Mouse (Mus musculus): Measurements from ENCODE around the gene Tbx21. TPM values are rescaled to one million over a fixed set of nuclear protein-coding genes. Genes with fewer than 3 reads are reported as not detected.
A peak's percentile ranks its signal among the peaks of the same experiment; 100 is the strongest.

Tbx21 gene
- total RNA-seq, 1 experiment = 0.27 TPM

GRCm38 (mm10) chr11:97082977-97083376, 32.2 kb downstream of the Tbx21 start:
- Histone ChIP-seq H3K4me3 (ENCODE audit: insufficient read depth in 1 of 2, low read depth in 1 of 2, low read length in 2 of 2, poor library complexity in 1 of 2, severe bottlenecking in 1 of 2) (no peak overlapping the region), H3K36me3 (ENCODE audit: control insufficient read depth, insufficient read depth, low read length, poor library complexity, severe bottlenecking) (no peaks in the 10 kb centered on the region), H3K4me1 (ENCODE audit: control insufficient read depth in 2 of 2, insufficient read depth in 2 of 2, low read length in 2 of 2, poor library complexity in 1 of 2) (peaks cover 3 to 10% of the 10 kb centered on the region in 2 experiments; a peak in 3 of 4 replicates), H3K9me3 (ENCODE audit: control insufficient read depth, insufficient read depth, low read depth, low read length) (no peaks in the 10 kb centered on the region), H3K27ac (ENCODE audit: insufficient read depth, low read depth, low read length, poor library complexity, severe bottlenecking) (no peak overlapping the region), H3K9ac (ENCODE audit: insufficient read depth, low read depth, low read length, poor library complexity, severe bottlenecking) (no peak overlapping the region)
- in situ Hi-C loops (cut with MboI; ENCODE audit: low sequenced_read_pairs in 2 of 2, unreplicated experiment in 2 of 2) = no loop called here
- TF ChIP-seq ZC3H11A (IDR thresholded peaks at IDR 0.05; ENCODE audit: borderline replicate concordance, low read depth, low read length) = no peak; the same call in 1 of the 2 replicates
- TF ChIP-seq ZNF384 (IDR thresholded peaks at IDR 0.05; ENCODE audit: low read depth, low read length) = no peak
- no peak for TF ChIP-seq MAFK (IDR thresholded peaks at IDR 0.05; ENCODE audit: insufficient read depth, low read depth, low read length)
- TF ChIP-seq CHD2 (IDR thresholded peaks at IDR 0.05; ENCODE audit: low read depth, low read length) = no peak
- TF ChIP-seq HCFC1 (IDR thresholded peaks at IDR 0.05; ENCODE audit: borderline replicate concordance, insufficient read depth, low read length) = no peak
- peak; percentile 50 for DNase-seq (ENCODE audit: low read depth, low spot score)

- in situ Hi-C loops (cut with MboI; ENCODE audit: low sequenced_read_pairs in 2 of 2, unreplicated experiment in 2 of 2) = no loop called here
- Histone ChIP-seq H3K27ac (ENCODE audit: insufficient read depth, low read depth, low read length, poor library complexity, severe bottlenecking) (no peak overlapping the region), H3K36me3 (ENCODE audit: control insufficient read depth, insufficient read depth, low read length, poor library complexity, severe bottlenecking) (no peaks in the 10 kb centered on the region), H3K9me3 (ENCODE audit: control insufficient read depth, insufficient read depth, low read depth, low read length) (no peaks in the 10 kb centered on the region), H3K9ac (ENCODE audit: insufficient read depth, low read depth, low read length, poor library complexity, severe bottlenecking) (no peak overlapping the region), H3K4me1 (ENCODE audit: control insufficient read depth in 2 of 2, insufficient read depth in 2 of 2, low read length in 2 of 2, poor library complexity in 1 of 2) (peaks cover 3 to 10% of the 10 kb centered on the region in 2 experiments; a peak in 3 of 4 replicates), H3K4me3 (ENCODE audit: insufficient read depth in 1 of 2, low read depth in 1 of 2, low read length in 2 of 2, poor library complexity in 1 of 2, severe bottlenecking in 1 of 2) (no peak overlapping the region)
- TF ChIP-seq MAFK (IDR thresholded peaks at IDR 0.05; ENCODE audit: insufficient read depth, low read depth, low read length) (no peak), ZC3H11A (IDR thresholded peaks at IDR 0.05; ENCODE audit: borderline replicate concordance, low read depth, low read length) (no peak), ZNF384 (IDR thresholded peaks at IDR 0.05; ENCODE audit: low read depth, low read length) (no peak), HCFC1 (IDR thresholded peaks at IDR 0.05; ENCODE audit: borderline replicate concordance, insufficient read depth, low read length) (no peak), CHD2 (IDR thresholded peaks at IDR 0.05; ENCODE audit: low read depth, low read length) (no peak)
- DNase-seq (ENCODE audit: low read depth, low spot score) = no peak
Observed at GRCm38 (mm10) chr11:97080291-97080690, 34.8 kb downstream of the Tbx21 start.

DNA sequence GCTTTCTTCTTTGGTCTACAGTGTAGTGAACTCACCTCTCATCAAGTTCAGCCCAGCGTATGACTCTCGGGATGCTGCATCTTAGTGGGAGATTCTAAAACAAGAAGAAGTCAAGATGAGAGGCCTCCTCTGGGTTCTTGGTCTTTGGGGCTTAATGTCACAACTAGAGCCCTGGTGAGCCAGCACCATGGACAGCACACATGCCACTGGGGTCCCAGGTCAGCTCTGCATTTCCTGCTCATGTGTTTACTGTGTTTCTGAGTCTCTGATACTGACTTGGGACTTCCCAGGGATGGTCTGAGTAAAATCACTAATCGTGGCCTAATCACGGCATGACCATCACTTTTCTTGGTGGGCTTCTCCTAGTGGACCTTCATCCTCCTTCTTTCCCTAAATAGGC, 36.4 kb downstream of the Tbx21 start:
- H3K36me3 ChIP-seq (ENCODE audit: control insufficient read depth, insufficient read depth, low read length, poor library complexity, severe bottlenecking) = no peaks in the 10 kb centered on the region
- in situ Hi-C loops (cut with MboI; ENCODE audit: low sequenced_read_pairs in 2 of 2, unreplicated experiment in 2 of 2) = no loop called here
- H3K4me1 ChIP-seq (ENCODE audit: control insufficient read depth in 2 of 2, insufficient read depth in 2 of 2, low read length in 2 of 2, poor library complexity in 1 of 2) = peaks cover 0 to 2% of the 10 kb centered on the region in 2 experiments; a peak in 1 of 4 replicates
- DNase-seq (ENCODE audit: low read depth, low spot score) = peak; percentile 60
- no peak overlapping the region for H3K27ac ChIP-seq (ENCODE audit: insufficient read depth, low read depth, low read length, poor library complexity, severe bottlenecking)
- no peak for TF ChIP-seq ZNF384 (IDR thresholded peaks at IDR 0.05; ENCODE audit: low read depth, low read length)
- TF ChIP-seq MAFK (IDR thresholded peaks at IDR 0.05; ENCODE audit: insufficient read depth, low read depth, low read length) = no peak
- TF ChIP-seq ZC3H11A (IDR thresholded peaks at IDR 0.05; ENCODE audit: borderline replicate concordance, low read depth, low read length) = no peak
- TF ChIP-seq HCFC1 (IDR thresholded peaks at IDR 0.05; ENCODE audit: borderline replicate concordance, insufficient read depth, low read length) = no peak
- no peak for TF ChIP-seq CHD2 (IDR thresholded peaks at IDR 0.05; ENCODE audit: low read depth, low read length)
- no peak overlapping the region for H3K4me3 ChIP-seq (ENCODE audit: insufficient read depth in 1 of 2, low read depth in 1 of 2, low read length in 2 of 2, poor library complexity in 1 of 2, severe bottlenecking in 1 of 2)
- no peaks in the 10 kb centered on the region for H3K9me3 ChIP-seq (ENCODE audit: control insufficient read depth, insufficient read depth, low read depth, low read length)
- no peak overlapping the region for H3K9ac ChIP-seq (ENCODE audit: insufficient read depth, low read depth, low read length, poor library complexity, severe bottlenecking)

DNA sequence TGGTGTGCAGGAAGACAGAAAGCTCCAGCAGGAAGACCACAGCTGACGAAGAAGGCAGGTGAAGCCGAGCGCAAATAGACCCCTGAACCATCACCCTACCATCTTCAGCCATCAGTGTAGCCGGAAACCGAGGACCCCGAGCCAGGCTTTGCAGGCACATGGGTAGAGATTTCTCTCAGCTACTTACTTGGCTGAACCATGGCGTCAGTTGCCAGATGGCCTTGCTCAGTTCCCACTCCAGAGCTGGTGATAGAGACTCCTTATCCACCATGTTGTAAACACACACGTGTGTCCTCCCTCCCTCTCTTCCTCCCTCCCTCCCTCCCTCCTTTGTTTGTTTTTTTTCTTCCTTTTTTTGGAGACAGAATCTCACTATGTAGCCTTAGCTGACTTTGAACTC, 40.9 kb downstream of the Tbx21 start:
- DNase-seq (ENCODE audit: low read depth, low spot score) = no peak
- Histone ChIP-seq H3K4me3 (ENCODE audit: insufficient read depth in 1 of 2, low read depth in 1 of 2, low read length in 2 of 2, poor library complexity in 1 of 2, severe bottlenecking in 1 of 2) (no peak overlapping the region), H3K4me1 (ENCODE audit: control insufficient read depth in 2 of 2, insufficient read depth in 2 of 2, low read length in 2 of 2, poor library complexity in 1 of 2) (no peaks in the 10 kb centered on the region), H3K27ac (ENCODE audit: insufficient read depth, low read depth, low read length, poor library complexity, severe bottlenecking) (no peak overlapping the region), H3K9ac (ENCODE audit: insufficient read depth, low read depth, low read length, poor library complexity, severe bottlenecking) (no peak overlapping the region), H3K9me3 (ENCODE audit: control insufficient read depth, insufficient read depth, low read depth, low read length) (no peaks in the 10 kb centered on the region), H3K36me3 (ENCODE audit: control insufficient read depth, insufficient read depth, low read length, poor library complexity, severe bottlenecking) (no peaks in the 10 kb centered on the region)
- no peak for TF ChIP-seq ZC3H11A (IDR thresholded peaks at IDR 0.05; ENCODE audit: borderline replicate concordance, low read depth, low read length)
- in situ Hi-C loops (cut with MboI; ENCODE audit: low sequenced_read_pairs in 2 of 2, unreplicated experiment in 2 of 2) = no loop called here

DNA sequence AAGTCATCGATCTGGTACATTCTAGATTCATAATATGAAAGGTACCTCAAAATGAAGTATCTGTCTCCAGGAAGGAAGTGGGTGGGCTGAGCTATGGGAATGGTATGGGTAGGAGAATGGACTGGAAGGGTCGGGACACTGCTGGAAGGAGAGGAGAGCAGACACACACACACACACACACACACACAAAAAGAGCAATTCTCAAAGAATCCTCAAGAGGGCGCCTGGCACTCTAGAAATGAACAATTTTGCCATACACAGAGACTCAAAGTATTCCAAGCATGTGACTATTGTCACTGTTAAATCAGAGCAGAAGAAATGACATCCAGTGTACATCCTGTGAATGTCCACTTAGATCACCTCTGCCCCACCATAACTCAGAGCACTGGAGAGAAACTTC, 42.6 kb downstream of the Tbx21 start:
- peak; percentile 73 for DNase-seq (ENCODE audit: low read depth, low spot score)
- TF ChIP-seq ZC3H11A (IDR thresholded peaks at IDR 0.05; ENCODE audit: borderline replicate concordance, low read depth, low read length) (peak; percentile 38; the same call in 1 of the 2 replicates), MAFK (IDR thresholded peaks at IDR 0.05; ENCODE audit: insufficient read depth, low read depth, low read length) (no peak)
- in situ Hi-C loops (cut with MboI; ENCODE audit: low sequenced_read_pairs in 2 of 2, unreplicated experiment in 2 of 2) = no loop called here
- peaks cover 0 to 4% of the 10 kb centered on the region in 2 experiments; a peak in 1 of 4 replicates for H3K4me1 ChIP-seq (ENCODE audit: control insufficient read depth in 2 of 2, insufficient read depth in 2 of 2, low read length in 2 of 2, poor library complexity in 1 of 2)
- no peak overlapping the region for H3K4me3 ChIP-seq (ENCODE audit: insufficient read depth in 1 of 2, low read depth in 1 of 2, low read length in 2 of 2, poor library complexity in 1 of 2, severe bottlenecking in 1 of 2)
- H3K27ac ChIP-seq (ENCODE audit: insufficient read depth, low read depth, low read length, poor library complexity, severe bottlenecking) = no peak overlapping the region
- no peak overlapping the region for H3K9ac ChIP-seq (ENCODE audit: insufficient read depth, low read depth, low read length, poor library complexity, severe bottlenecking)
- no peaks in the 10 kb centered on the region for H3K9me3 ChIP-seq (ENCODE audit: control insufficient read depth, insufficient read depth, low read depth, low read length)
- H3K36me3 ChIP-seq (ENCODE audit: control insufficient read depth, insufficient read depth, low read length, poor library complexity, severe bottlenecking) = peaks cover 8% of the 10 kb centered on the region; the same call in 1 of the 2 replicates
